Mouse (Mus musculus) lung, postnatal 4 days (tissue): ENCODE data around the gene Lhfpl2.
"Not testable (repeated sequence)": the region's sequence is repeated elsewhere in the genome, so short reads cannot be mapped to it uniquely, and the experiment has no call there.

Experiments
- DNase-seq, 2 experiments: peaks; one replicate each; pipeline ENCODE4 v3.0.0; 2021

Lhfpl2 gene

DNA sequence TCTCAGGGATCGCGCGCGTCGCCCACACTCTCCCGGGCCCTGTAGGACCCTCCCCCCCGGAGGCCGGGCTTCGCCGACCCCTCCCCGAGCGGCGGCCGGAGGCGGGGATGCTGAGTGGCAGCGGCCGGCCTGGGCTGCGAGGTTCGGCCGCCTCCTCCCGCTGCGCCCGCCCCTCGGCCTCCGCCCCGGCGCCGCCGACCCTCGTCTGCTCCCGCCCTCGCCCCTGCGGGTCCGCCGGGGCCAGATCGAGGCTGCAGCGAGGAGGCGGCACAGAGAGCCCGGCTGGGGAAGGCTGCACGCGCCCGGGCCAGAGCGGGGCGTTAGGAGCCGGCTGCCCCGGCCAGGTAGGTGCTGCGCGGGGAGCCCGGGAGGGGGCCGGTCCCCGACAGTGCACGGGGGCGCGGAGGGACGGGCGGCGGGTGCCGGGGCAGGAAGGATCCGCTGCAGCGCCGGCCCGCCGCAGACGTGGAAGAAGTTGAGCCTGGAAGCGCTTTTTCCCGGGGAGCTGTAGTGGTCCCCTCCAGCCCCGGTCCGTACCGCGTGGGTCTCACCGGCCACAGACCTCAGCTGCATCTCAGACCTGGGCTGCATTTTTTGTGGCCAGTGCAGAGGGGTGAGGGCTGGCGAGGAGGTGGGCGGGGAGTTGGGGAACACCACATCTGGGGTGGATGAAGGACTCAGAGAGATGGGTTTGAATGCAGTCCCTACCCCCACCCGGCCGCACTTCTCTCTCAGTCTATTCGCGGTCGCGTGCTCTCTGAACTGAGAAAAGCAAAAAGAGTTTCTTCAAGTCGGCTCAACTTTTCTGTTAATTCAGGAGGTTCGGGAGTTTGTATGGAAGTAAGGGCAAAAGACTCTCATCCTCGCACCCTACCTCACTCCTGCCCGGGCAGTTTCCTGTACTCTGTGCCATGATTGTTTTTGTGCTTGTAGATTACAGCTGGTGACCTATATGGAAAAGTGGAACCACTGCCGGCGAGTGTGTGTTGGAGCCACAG, at the start of gene Lhfpl2:
Gene Lhfpl2, plus strand, starts transcription at position 234 of the 998 bp plus-strand sequence.
- DNase-seq = peak; percentile 79 to 91

DNA sequence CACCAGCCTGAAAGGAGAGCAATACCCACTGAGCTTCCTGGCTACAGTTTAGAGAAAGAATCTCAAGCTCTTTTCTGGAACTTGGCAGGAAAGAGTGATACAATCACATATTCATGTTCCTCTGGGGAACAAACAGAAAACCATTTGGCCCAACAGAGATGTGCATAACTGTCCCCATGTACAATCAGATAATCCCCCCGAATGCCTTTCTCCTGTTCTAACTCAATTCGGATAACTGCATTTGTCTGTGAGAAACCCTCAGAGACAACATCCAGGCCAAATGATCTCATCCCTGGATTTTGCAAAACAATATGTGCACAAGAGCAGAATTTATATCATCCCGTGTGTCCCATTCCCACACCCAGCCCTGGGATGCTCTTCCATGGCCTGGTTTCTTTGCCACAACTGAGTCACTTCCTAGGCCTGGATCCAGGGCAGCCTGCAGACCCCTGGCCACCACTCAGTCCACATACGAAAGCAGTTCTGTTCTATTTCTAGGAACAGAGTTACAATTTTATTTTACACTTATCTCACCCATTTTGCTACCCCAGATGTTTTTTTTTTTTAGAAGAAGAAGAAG, 45.5 kb upstream of the Lhfpl2 start:
- peak in 1 of 2 experiments; percentile 60 for DNase-seq

DNA sequence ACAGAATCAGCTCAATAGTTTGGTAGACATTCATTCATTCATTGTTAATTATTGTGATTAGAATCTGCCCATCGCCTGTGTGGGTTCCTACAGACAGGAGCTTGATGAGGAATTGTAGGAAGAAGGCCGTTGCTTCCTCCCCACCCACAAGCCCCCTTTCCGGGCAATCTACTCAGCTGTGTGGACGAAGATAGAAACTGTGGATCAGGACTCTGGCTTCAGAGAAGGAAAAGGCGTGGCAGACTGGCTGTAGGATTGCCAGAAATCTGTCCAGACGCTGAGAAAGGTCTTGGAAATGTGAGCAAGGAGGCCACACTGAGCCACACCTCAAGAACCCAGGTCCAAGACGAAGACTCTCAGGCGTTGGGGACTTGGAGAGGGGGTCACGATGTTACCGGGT, 43.6 kb upstream of the Lhfpl2 start:
- no peak for DNase-seq

DNA sequence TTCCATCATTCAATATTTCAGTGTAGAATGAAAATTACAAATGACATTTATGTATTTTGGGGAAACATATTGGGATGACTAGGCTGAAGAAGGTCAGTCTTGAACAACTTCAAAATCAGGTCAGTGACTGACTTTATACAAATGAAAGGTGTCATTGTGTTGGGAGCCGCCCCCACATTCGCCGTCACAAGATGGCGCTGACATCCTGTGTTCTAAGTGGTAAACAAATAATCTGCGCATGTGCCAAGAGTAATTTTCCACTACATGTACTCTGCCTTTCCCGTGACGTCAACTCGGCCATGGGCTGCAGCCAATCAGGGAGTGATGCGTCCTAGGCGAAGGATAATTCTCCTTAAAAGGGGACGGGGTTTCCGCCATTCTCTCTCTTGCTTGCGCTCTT, 33.0 kb upstream of the Lhfpl2 start:
- DNase-seq = not testable (repeated sequence)

DNA sequence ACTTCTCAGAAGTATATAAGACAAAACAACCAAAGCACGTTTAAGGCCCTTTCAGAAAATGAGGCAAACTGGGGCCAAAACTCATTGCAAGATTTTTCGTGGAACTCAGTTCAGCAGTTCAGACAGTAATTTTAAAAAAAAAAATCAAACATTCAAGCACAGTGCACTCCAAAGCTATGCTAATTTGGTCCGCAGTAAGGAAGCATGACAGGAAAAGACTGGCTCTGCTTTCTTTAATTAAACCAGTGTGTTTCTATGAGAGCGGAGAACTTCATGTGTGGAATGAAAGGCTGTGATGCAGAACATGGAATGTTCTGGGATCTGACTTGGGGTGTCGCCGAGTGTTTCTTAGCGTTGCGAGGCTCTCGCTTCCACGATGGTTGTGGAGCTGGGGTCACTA, 28.4 kb upstream of the Lhfpl2 start:
- DNase-seq = no peak

DNA sequence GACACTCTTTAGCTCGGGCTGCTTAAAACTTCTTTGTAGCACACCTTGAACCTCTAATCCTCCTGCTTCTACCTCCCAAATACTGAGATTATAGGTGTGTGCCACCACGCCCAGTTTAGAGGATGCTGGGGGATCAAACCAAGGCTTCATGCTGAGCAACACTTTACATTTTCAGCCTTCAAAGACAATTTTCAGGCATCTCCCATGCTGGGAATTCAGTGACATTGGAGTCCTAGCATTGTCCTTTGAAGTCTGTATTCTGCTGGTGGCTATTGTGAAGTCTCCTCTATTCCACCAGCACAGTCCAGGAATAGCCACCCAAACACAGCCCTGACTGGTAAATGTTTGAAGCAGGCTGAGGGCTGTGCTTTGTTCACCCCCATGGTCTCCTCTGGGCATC, 27.0 kb upstream of the Lhfpl2 start:
- DNase-seq = no peak

DNA sequence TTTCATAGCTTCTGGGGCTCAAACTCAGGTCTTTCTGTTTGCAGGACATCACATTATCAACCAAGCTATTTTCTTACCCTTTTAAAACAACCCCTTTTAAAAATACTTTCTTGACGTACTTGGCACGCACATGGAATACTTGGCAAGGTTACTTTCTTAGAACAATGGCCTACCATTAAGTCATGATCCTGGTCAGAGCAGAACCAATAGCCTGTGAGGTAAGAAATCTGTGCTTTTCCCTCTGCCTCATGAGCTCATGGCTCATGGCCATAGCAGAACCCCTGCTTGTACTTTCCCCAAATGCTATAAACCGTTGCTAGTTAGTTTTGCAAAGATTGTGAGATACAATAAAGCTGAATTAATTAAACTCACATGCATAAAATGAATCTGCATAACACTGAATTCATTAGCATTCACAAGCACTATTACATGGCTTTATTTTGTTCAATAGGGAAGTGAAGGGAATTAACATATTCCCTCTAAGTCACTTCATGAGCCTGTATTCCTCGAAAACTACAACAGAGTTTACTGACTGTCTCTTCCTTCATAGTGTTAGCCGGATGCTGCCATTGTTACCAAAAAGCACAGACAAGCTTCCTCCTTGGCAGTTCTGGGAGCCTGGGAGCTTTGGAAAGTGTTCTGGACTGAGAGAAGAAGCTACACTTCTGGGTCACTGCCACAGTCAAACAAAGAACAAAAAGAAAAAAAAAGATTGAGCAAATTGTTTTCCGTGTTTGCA, 20.1 kb upstream of the Lhfpl2 start:
- peak; percentile 41 to 43 for DNase-seq

DNA sequence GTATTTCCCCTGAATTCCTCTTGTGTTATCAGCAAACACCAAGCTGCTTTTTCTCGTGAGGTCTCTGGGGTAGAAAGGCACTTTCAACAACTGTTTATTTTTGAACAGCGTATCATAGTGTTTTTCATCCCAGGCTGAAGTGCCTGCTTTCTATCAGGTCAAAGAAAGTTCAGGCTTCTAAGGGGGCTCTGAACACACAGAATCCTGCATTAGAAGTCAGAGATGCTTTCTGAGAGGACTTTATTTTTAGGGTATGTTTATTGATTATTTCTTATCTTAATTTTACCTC, 19.6 kb upstream of the Lhfpl2 start:
- no peak for DNase-seq

DNA sequence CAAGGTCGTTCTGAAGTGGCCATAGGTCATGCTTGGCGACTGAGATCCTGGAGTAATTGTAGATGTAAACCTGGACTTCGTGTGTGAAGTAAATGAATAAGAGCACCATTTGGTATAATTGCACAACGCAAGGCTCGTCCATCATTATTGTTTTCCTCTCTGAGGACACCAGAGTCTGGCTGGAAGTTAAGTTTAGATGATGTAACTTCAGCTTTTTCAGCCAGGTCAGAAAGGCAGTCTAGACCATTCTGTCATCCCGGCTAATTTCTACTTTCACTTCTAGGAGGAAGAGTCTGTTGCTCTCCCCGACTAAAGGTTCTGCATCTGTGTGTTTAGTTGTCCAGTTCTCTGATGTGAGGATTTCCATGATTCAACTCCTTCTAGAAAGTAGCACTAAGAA, 7.6 kb upstream of the Lhfpl2 start:
- DNase-seq = no peak

DNA sequence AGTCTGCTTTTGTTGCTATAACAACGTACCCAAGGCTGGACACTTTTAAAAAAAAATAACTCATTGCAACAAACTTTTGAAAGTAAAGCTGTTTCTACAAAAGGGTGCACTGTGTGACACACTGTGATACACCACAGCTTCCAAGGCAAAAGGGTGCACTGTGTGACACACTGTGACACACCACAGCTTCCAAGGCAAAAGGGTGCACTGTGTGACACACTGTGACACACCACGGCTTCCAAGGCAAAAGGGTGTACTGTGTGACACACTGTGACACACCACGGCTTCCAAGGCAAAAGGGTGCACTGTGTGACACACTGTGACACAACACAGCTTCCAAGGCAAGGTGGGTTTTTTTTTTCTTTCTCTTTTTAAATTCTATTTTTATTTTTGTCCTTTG, 6.8 kb upstream of the Lhfpl2 start:
- DNase-seq = no peak

DNA sequence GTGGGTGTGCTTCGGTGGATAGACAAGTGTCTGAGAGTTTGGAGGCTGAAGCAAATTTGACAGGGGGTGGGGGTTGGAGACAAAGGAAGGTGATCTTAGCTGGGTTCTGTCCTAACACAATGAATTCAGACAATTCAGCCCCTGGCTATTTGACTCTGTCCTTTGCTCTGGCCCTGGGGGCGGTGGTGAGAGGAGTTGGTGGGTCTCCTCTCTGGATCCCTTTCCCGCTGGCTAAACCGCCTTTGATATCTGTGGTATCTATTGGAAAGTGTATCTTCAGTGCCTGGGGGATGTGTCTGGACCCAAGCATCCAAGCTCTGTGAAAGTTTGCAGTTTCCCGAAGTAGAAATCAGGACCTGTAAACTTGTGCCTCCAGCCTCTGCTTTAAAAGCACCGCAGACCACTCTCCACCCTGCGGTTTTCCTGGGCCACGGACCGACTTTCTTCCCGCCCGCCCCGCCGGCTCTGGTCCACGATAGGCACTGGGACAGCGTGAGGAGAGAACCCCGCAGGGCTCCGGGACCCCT, 497 bp upstream of the Lhfpl2 start:
- DNase-seq = peak in 1 of 2 experiments; percentile 33

DNA sequence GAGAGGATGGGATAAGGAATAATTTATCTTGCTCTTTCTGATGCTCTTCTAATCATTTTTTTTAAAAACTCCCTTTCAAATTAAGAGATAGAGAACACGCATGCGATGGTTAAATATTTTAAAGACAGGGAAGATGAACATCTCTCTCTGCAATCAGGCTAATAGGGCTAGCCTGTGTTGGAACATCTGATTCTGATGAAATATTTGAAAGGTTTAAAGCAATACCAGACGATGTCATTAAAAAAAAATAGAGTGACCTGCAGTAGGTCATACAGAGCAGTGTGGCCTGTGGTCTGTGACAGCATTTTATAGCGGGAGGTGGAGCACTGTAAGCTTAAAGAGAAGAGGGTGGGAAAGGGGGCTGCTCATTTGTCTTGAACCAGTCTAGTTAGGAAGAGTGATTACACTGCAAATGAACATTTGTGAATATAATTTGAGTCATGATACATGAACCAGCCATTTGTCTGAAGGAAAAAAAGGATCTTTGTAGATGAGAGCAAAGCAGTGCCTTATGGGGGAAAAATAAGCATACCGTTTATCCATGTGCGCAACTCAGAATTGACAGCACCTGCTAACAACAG, 1.1 kb downstream of the Lhfpl2 start:
- no peak for DNase-seq

DNA sequence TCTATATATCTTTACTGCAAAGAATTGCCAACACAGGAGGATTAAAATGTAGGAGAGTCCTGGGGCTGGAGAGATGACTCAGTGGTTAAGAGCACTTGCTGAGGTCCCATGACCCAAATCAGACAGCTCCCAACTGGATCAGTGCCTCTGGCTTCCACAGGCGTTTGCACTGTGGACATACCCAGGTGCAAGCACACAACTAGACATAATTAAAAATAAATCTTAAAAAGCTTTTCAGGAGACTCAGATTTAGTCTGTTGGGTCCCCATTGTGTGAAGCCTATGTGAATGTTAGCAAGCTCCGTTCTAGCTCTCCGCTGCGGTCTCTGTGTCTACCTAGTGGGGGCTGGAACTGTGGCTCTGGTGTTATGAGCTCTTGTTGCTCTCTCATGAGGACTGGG, 1.8 kb downstream of the Lhfpl2 start:
- DNase-seq = no peak

DNA sequence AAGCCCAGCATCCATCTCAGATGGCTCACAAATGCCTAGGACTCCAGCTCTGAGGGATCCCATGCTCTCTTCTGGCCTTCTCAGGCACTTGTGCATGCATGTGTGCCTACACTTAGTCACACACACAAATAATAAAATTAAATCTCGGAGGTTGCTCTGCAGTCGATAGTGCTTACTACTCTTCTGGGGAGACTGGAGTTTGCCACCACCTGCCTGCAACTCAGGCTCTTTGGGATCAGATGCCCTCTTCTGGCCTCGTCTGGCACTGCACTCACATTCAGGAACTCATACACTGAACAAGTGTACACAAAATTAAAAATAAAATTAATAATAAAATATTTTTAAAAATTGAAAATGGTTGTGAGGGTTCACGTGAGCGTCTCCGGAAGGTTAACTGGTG, 2.2 kb downstream of the Lhfpl2 start:
- DNase-seq = peak; percentile 49 to 66

DNA sequence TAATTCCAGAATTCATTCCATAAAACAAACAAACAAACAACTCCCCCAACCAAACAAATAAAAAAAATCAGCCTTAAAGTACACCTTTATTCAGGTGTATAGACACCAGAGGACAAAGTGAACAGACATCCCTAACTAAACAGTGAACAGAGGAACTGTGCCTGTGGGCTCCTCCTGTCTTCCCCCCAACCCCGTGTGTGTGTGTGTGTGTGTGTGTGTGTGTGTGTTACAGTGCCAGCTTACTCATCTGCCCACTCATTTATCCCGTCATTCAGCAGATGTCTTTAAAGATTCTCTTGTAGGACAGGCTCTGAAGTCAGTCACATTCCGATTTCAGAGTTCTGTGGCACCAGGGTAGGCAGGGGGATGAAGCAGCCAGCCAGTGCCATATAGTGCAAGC, 2.9 kb downstream of the Lhfpl2 start:
- no peak for DNase-seq

DNA sequence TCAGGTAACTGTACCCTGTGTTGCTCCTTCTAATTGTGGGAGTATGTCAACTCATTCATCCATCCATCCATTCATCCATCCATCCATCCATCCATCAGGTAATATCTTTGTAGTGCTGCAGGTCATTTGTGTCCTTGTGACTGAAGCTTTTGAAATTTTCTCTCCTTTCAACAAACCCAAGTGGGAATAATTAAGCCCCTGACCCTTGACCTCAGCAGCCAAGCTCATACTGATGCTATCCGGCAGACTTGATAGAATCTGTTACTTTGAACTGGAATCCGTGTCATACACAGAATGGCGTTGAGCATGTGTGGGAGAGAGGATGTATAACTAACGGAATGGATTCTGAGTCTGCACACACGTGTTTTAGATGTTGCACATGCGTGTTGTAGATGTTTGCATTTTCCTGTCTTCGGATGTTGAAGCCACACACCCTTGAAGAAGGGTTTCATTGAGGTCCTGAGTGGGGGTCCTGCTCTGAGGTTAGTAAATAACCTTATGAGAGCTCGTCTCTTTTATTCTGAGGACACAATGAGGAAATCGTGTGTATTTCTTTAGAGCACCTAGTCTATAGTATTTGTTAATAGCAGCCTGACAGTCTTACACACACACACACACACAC, 3.8 kb downstream of the Lhfpl2 start:
- no peak for DNase-seq

DNA sequence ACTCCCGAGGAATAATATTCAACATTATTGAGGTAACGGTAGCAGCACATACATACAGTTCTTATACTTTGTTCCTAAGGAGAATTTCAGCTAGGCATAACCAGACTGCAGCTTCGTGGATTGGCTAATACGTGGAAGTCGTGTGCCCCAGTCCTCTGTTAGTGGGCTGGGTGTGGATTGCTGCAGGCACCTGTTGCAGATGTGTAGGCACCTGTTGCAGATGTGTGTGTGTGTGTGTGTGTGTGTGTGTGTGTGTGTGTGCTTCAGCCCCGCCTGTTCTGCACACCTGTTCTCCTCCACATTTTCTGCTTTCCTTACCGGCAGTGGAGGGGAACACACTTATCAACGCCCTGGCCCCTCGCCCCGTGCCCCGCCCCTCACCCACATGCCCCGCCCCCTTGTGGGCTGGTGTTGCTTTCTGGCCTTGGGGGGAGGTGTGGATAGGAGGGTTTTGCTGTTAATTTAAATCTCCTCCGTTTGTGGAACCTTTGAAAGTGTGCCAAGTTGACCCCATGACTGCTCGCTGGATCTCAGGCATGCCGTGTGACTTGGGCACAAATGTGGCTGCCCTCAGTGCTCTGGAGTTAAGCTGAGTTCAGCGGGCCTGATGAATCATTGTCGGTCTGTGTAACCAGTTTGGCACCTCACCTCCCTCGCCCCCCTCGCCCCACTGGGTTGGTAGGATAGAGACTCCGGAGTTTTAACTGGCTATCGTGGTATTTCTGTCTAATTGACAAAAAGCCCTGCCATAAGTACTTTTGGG, 4.9 kb downstream of the Lhfpl2 start:
- DNase-seq = peak; percentile 47 to 67

DNA sequence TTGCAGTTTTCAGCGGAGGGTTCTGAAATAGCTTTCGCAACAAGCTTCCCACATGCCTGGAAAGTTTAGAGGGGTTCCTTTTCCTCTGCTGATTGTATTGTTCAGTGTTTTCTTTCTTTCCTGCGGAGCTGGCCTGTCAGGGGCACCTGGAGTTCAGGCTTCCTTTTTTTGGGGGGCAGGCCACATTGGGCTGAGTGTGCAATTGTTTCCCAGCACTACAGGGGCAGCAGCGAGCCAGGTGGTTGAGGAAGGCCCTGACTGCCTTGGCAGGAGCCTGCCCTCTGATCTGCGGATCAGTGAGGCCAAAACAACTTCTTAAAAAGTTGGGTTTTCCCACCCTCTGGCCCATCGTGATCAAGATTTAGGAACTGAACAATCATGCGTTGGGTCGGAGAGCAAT, 5.6 kb downstream of the Lhfpl2 start:
- DNase-seq = peak; percentile 56 to 57

DNA sequence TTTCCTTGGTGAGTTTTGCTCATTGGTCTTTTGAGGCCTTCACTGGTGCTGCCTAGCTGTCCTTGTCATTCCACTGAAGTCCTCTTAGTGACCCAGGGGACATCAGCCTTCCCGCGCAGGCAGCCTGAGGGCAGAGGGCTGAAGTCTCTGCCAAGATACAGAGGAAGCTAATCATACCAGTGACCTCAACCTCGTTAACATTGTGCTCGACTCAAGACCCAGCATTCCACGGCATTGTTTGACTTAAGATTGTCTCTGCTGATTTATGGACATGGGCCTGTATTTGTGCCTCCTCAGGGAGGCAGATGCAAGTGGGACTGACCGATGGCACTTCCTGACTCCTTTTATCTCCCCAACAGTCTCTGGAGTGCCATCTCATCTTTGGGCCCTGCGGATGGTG, 7.0 kb downstream of the Lhfpl2 start:
- peak; percentile 46 to 76 for DNase-seq

DNA sequence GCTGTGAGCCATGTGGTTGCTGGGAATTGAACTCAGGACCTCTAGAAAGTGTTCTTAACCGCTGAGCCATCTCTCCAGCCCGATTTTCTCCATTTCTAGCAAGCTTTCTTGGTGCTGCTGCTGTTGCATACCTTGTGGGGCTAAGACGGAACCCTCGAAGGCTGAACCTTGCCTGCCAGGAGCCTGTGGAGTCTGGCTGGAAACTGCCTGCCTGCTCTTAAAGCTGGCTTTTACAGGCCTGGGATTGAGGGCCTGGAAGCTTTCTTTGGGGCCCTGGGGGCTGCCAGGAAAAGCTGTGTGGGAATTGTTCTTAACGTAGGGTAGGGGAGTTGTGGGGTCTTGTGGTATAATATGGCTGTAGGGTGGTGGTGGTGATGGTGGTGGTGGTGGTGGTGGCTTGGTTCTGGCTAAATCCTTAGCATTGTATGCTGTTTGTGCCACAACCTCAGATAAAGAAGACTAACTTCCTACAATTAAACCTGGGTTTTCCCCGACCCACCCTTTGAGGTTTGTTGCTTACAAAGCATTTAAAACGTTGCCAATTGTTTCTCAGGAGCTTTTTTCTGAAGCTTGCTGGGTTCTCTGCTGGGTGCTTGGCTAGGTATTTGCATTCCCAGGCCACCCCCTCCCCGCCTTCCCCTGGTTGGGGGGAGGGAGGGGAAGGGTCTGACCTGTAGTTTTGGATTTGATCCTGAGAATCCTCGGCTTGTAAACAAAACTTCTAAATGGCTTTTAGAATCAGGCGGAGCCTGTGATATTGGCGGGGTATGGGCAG, 7.9 kb downstream of the Lhfpl2 start:
- DNase-seq = no peak

DNA sequence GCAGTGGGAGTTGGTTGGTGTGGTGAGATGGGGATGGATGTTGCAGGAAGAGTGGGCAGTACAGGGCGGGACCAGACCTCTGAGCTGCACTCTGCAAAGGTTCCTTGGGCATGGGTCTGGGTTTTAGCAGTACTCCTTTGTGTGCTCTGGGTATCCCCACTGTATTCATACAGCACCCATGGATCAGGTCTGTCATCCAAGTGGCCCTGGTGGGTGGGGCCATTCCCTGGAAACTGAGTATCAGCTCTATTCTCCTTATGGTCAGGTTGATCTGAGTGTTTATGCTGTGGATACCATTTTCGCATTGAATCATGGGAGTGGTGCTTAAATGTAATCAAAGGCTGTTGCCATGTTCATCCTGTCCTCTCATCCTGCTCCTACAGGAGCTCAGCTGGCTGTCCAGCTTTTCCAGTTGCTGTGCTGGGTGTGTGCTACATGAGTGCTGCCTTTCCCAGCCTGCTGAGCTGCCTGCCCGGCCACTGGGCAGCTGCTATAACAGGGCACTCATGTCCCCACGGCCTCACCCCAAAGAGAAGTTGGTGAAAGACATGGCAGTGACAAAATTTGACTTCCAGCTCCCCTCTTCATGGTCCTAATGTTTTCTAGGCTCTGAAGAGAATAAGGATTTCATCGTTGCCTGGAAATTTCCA, 9.2 kb downstream of the Lhfpl2 start:
- DNase-seq = no peak
